Mouse (Mus musculus): ENCODE data around the gene Ptcd2. TPM values are rescaled to one million over a fixed set of nuclear protein-coding genes. Genes with fewer than 3 reads are reported as not detected.

Ptcd2 gene
- total and polyA plus RNA-seq, 2 experiments from 2014 or later: 69.7 to 80.8 TPM

GRCm38 (mm10) chr13:99303846-99304245 is 40.7 kb downstream of the Ptcd2 start:
- Histone ChIP-seq H3K9me3 (replicated peaks; ENCODE audit: control insufficient read depth, low read length) (no peaks in the 10 kb centered on the region), H3K4me2 (ENCODE audit: low read depth, low read length) (no peak overlapping the region), H3K4me3 (ENCODE audit: low read depth, low read length) (no peak overlapping the region), H3K27me3 (ENCODE audit: control insufficient read depth, insufficient read depth, low read length) (no peaks in the 10 kb centered on the region), H3K36me3 (replicated peaks; ENCODE audit: control insufficient read depth, insufficient read depth, low read length) (no peaks in the 10 kb centered on the region), H3K4me1 (ENCODE audit: control insufficient read depth, insufficient read depth) (peaks cover 32% of the 10 kb centered on the region), H3K27ac (ENCODE audit: low read depth) (no peak overlapping the region), H3K9ac (replicated peaks; ENCODE audit: low read depth, low read length) (no peak overlapping the region)
- TF ChIP-seq CTCF (IDR thresholded peaks at IDR 0.05; ENCODE audit: low read depth) (no peak), EP300 (IDR thresholded peaks at IDR 0.05; ENCODE audit: low read depth) (no peak)
- no peak for DNase-seq (ENCODE audit: low spot score)
- WGBS: 28% methylated on average over 5 of the region's 5 CpGs
- ATAC-seq (ENCODE audit: insufficient read depth, low read depth): no peak

- ATAC-seq (ENCODE audit: insufficient read depth, low read depth) (no peak), DNase-seq (ENCODE audit: low spot score) (no peak)
- 56% methylated on average over 5 of the region's 5 CpGs for WGBS
- no peaks in the 10 kb centered on the region for H3K9me3 ChIP-seq (replicated peaks; ENCODE audit: control insufficient read depth, low read length)
- H3K36me3 ChIP-seq (replicated peaks; ENCODE audit: control insufficient read depth, insufficient read depth, low read length): no peaks in the 10 kb centered on the region
- no peak for TF ChIP-seq EP300 (IDR thresholded peaks at IDR 0.05; ENCODE audit: low read depth)
- TF ChIP-seq CTCF (IDR thresholded peaks at IDR 0.05; ENCODE audit: low read depth): no peak
- H3K4me2 ChIP-seq (ENCODE audit: low read depth, low read length): no peak overlapping the region
- no peak overlapping the region for H3K4me3 ChIP-seq (ENCODE audit: low read depth, low read length)
- no peak overlapping the region for H3K27ac ChIP-seq (ENCODE audit: low read depth)
- no peak overlapping the region for H3K9ac ChIP-seq (replicated peaks; ENCODE audit: low read depth, low read length)
- no peaks in the 10 kb centered on the region for H3K27me3 ChIP-seq (ENCODE audit: control insufficient read depth, insufficient read depth, low read length)
- peaks cover 17% of the 10 kb centered on the region for H3K4me1 ChIP-seq (ENCODE audit: control insufficient read depth, insufficient read depth)
Measured at GRCm38 (mm10) chr13:99299921-99300320, 44.6 kb downstream of the Ptcd2 start.

- TF ChIP-seq EP300 (IDR thresholded peaks at IDR 0.05; ENCODE audit: low read depth): no peak
- no peak for TF ChIP-seq CTCF (IDR thresholded peaks at IDR 0.05; ENCODE audit: low read depth)
- no peak overlapping the region for H3K9ac ChIP-seq (replicated peaks; ENCODE audit: low read depth, low read length)
- WGBS: 94% methylated on average over 13 of the region's 13 CpGs
- ATAC-seq (ENCODE audit: insufficient read depth, low read depth): no peak
- no peak overlapping the region for H3K27ac ChIP-seq (ENCODE audit: low read depth)
- H3K4me3 ChIP-seq (ENCODE audit: low read depth, low read length): no peak overlapping the region
- DNase-seq (ENCODE audit: low spot score): no peak
- H3K9me3 ChIP-seq (replicated peaks; ENCODE audit: control insufficient read depth, low read length): no peaks in the 10 kb centered on the region
- no peaks in the 10 kb centered on the region for H3K27me3 ChIP-seq (ENCODE audit: control insufficient read depth, insufficient read depth, low read length)
- H3K4me2 ChIP-seq (ENCODE audit: low read depth, low read length): no peak overlapping the region
- H3K36me3 ChIP-seq (replicated peaks; ENCODE audit: control insufficient read depth, insufficient read depth, low read length): no peaks in the 10 kb centered on the region
- no peaks in the 10 kb centered on the region for H3K4me1 ChIP-seq (ENCODE audit: control insufficient read depth, insufficient read depth)
Measured at GRCm38 (mm10) chr13:99294176-99294575, 50.3 kb downstream of the Ptcd2 start.

GRCm38 (mm10) chr13:99290766-99291165 is 53.7 kb downstream of the Ptcd2 start:
- no peaks in the 10 kb centered on the region for H3K27me3 ChIP-seq (ENCODE audit: control insufficient read depth, insufficient read depth, low read length)
- no peak overlapping the region for H3K27ac ChIP-seq (ENCODE audit: low read depth)
- DNase-seq (ENCODE audit: low spot score) (no peak), ATAC-seq (ENCODE audit: insufficient read depth, low read depth) (no peak)
- no peaks in the 10 kb centered on the region for H3K36me3 ChIP-seq (replicated peaks; ENCODE audit: control insufficient read depth, insufficient read depth, low read length)
- no peak overlapping the region for H3K4me3 ChIP-seq (ENCODE audit: low read depth, low read length)
- WGBS: 91% methylated on average over 8 of the region's 8 CpGs
- TF ChIP-seq EP300 (IDR thresholded peaks at IDR 0.05; ENCODE audit: low read depth) (no peak), CTCF (IDR thresholded peaks at IDR 0.05; ENCODE audit: low read depth) (no peak)
- no peaks in the 10 kb centered on the region for H3K4me1 ChIP-seq (ENCODE audit: control insufficient read depth, insufficient read depth)
- H3K9me3 ChIP-seq (replicated peaks; ENCODE audit: control insufficient read depth, low read length): no peaks in the 10 kb centered on the region
- no peak overlapping the region for H3K9ac ChIP-seq (replicated peaks; ENCODE audit: low read depth, low read length)
- H3K4me2 ChIP-seq (ENCODE audit: low read depth, low read length): no peak overlapping the region

- Histone ChIP-seq H3K9me3 (replicated peaks; ENCODE audit: control insufficient read depth, low read length) (no peaks in the 10 kb centered on the region), H3K36me3 (replicated peaks; ENCODE audit: control insufficient read depth, insufficient read depth, low read length) (no peaks in the 10 kb centered on the region), H3K4me3 (ENCODE audit: low read depth, low read length) (no peak overlapping the region), H3K27me3 (ENCODE audit: control insufficient read depth, insufficient read depth, low read length) (no peaks in the 10 kb centered on the region), H3K4me1 (ENCODE audit: control insufficient read depth, insufficient read depth) (no peaks in the 10 kb centered on the region), H3K27ac (ENCODE audit: low read depth) (no peak overlapping the region), H3K4me2 (ENCODE audit: low read depth, low read length) (no peak overlapping the region), H3K9ac (replicated peaks; ENCODE audit: low read depth, low read length) (no peak overlapping the region)
- ATAC-seq (ENCODE audit: insufficient read depth, low read depth) (no peak), DNase-seq (ENCODE audit: low spot score) (no peak)
- 71% methylated on average over 9 of the region's 9 CpGs for WGBS
- TF ChIP-seq CTCF (IDR thresholded peaks at IDR 0.05; ENCODE audit: low read depth) (no peak), EP300 (IDR thresholded peaks at IDR 0.05; ENCODE audit: low read depth) (no peak)
Measured at GRCm38 (mm10) chr13:99287786-99288185, 56.7 kb downstream of the Ptcd2 start.

GRCm38 (mm10) chr13:99287207-99287606 is 57.3 kb downstream of the Ptcd2 start:
- H3K27ac ChIP-seq (ENCODE audit: low read depth): no peak overlapping the region
- no peaks in the 10 kb centered on the region for H3K9me3 ChIP-seq (replicated peaks; ENCODE audit: control insufficient read depth, low read length)
- no peak overlapping the region for H3K9ac ChIP-seq (replicated peaks; ENCODE audit: low read depth, low read length)
- WGBS: 96% methylated on average over 4 of the region's 4 CpGs
- no peaks in the 10 kb centered on the region for H3K27me3 ChIP-seq (ENCODE audit: control insufficient read depth, insufficient read depth, low read length)
- H3K4me2 ChIP-seq (ENCODE audit: low read depth, low read length): no peak overlapping the region
- ATAC-seq (ENCODE audit: insufficient read depth, low read depth) (no peak), DNase-seq (ENCODE audit: low spot score) (no peak)
- no peaks in the 10 kb centered on the region for H3K4me1 ChIP-seq (ENCODE audit: control insufficient read depth, insufficient read depth)
- TF ChIP-seq EP300 (IDR thresholded peaks at IDR 0.05; ENCODE audit: low read depth): no peak
- TF ChIP-seq CTCF (IDR thresholded peaks at IDR 0.05; ENCODE audit: low read depth): no peak
- no peaks in the 10 kb centered on the region for H3K36me3 ChIP-seq (replicated peaks; ENCODE audit: control insufficient read depth, insufficient read depth, low read length)
- no peak overlapping the region for H3K4me3 ChIP-seq (ENCODE audit: low read depth, low read length)
